Mouse (Mus musculus) left cerebral cortex, postnatal 14 days (tissue): ENCODE results near the gene Il1r1. TPM values are rescaled to one million over a fixed set of nuclear protein-coding genes. Genes with fewer than 3 reads are reported as not detected.

Experiments
- DNase-seq, 2 experiments: peaks; one replicate each; pipeline ENCODE4 v3.0.0; 2021 to 2022; ENCODE audit warnings: low spot score in 2 of 2, mixed read lengths in 1 of 2
- intact Hi-C: fragments of 180-260 bp; cut with DNase I; formaldehyde crosslinking; loops from one replicate; pipeline ENCODE4 v1.15.1; 2025
- total RNA-seq, 2 experiments: library from RNA; stranded (reverse); gene quantifications; 2 replicates each; pipeline ENCODE4 v1.2.3; 2021

The Il1r1 gene
- total RNA-seq, 2 experiments from 2014 or later = 2.5 to 3.5 TPM

DNA sequence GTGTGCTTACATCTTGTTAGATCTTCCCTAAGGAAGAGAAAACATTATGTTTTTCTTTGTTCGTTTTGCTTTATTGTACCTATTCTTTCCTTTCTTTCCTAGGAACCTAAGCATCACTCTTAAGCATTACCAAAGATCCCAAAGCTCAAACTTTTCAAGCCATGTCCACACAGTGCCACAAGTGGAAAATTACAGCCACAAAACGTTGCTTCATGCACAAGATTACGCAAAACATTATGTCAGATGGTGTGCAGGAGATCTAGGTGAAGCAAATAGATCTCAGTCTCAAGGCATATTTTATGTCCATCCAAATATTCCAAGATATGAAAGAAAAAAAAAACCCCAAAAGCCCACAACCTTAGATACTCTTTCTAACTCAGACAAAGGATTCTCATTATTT is 4.2 kb downstream of the Il1r1 start:
- DNase-seq = no peak
- intact Hi-C loops = no loop called here

- no peak for DNase-seq
- intact Hi-C loops = no loop called here
Observed at GRCm38 (mm10) chr1:40229771-40230280, 4.9 kb downstream of the Il1r1 start.

DNA sequence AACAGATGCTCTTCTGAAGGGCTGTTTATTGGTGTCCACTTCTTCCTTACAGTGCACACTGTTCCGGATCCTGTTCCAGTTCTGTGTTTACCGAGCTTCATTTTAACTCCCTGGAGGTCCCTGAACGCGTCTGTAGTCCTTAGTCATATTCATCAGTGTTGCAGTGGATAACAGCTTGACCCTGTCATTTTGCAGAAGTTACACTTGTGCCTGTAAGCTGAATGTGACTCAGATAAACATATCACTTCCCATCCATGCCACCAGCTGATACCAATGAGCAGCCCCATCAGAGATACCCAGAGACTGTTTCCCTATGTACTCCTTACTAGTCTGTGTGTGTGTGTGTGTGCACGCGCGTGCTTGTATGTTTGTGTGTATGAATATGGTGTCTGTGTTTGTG is 5.5 kb downstream of the Il1r1 start:
- intact Hi-C loops = no loop called here
- no peak for DNase-seq

GRCm38 (mm10) chr1:40231116-40231515 is 6.2 kb downstream of the Il1r1 start:
- intact Hi-C loops = no loop called here
- no peak for DNase-seq

- intact Hi-C loops = no loop called here
- DNase-seq = no peak
Observed at GRCm38 (mm10) chr1:40233217-40233616, 8.3 kb downstream of the Il1r1 start.

- intact Hi-C loops = no loop called here
- DNase-seq = no peak
Observed at GRCm38 (mm10) chr1:40233621-40234020, 8.7 kb downstream of the Il1r1 start.

GRCm38 (mm10) chr1:40235597-40236249 is 10.8 kb downstream of the Il1r1 start:
- DNase-seq = peak; percentile 12 to 26

GRCm38 (mm10) chr1:40236694-40237093 is 11.8 kb downstream of the Il1r1 start:
- intact Hi-C loops = no loop called here
- no peak for DNase-seq

More at GRCm38 (mm10) chr1:40235597-40236249, 10.8 kb downstream of the Il1r1 start:
- intact Hi-C loops = no loop called here

DNA sequence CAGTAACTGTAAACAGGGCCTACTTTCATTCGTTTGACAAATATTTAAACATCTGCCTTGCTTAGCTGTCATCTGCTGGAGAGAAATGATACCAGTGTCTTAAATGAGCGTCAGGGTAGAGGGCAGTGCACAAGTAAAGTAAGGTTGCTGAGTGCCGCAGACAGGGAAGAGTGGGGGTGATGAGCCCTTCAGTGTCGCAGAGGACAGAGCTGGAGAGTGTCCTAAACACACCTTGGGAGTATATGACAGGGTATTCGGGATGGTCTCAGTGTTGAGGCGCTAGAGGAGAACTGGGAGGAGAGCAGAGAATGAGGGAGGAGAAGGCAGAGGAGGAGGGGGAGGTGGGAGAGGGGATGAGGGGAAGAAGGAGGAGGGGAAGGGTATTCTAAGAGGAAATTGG is 12.2 kb downstream of the Il1r1 start:
- intact Hi-C loops = no loop called here
- no peak for DNase-seq

DNA sequence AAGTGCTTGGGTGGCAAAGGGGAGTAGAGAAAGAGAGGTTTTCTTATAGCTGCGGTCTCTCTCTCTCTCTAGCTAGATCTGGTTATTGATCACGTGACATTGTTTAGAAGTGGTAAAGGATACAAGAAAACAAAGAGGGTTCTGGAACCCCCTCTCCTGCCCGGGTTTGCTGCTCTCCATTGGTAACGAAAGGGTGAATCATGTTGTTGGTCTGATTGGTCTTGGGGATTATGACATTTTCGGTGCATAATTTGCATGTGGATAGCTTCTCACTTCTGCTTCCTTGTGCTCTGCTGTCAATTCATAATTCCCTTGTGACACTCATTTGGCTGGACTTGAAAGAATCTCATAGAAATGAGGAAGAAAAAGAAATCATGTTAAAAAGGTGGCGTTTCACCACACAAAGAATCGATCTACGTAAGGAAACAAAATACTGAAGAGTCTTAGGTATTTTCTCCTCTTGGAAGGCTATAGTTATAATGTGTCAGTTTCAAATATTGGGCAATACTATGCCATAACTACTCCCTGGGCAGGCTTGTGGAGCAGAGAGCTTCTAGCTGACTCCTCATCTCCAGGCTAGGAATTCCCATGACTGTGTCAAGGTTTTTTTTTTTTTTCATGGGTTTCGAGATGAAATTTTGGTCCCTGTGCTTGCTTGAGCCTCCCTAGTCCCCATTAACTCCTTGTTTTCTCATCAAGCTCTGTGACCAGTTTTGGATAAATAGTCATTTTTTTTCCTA is 15.6 kb downstream of the Il1r1 start:
- no peak for DNase-seq

GRCm38 (mm10) chr1:40242717-40243116 is 17.8 kb downstream of the Il1r1 start:
- DNase-seq = no peak
- intact Hi-C loops = no loop called here

More for the DNA sequence above, 15.6 kb downstream of the Il1r1 start:
- intact Hi-C loops = no loop called here

DNA sequence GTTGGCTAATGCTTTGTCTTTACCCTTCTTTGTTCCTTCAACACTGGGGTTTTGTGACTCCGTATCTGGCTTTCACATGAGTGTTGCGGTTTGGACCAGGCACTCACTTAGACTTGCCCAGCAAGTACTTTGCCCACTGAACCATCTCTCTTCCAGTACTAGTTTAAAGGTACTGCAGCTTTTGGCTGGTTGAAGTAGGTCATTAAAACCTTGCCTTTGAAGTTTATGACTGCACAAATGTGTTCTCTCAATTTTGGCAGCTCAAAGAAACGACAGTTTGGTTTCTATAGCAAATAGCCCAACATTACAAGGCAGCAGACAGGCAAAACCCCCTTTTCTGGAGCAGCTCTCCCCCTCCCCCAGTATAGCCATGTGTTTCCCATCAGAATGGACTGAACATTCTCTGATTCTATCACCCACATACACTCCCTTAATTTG is 18.7 kb downstream of the Il1r1 start:
- intact Hi-C loops = no loop called here
- DNase-seq = no peak

DNA sequence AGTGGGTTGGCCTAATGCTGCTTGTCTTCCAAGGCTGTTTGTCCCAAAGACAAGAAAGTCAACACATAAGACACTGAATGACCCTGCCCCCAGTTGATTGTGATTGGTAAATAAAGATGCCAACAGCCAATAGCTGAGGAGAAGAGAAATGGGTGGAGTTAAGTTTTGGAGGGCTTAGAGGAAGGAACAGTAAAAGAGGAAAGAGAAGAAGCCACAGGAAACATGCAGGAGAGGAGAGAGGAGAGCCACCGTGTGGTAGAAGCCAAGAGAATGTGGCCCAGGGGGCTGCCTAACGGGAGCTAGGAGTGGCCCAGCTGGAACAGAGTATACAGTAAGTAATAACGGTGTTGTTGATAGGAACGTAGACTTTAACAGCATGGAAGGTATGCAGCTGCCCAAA is 25.5 kb downstream of the Il1r1 start:
- intact Hi-C loops = loop anchor here (10.0 kb wide), 1 partner anchor 136 kb away; no protein-coding TSS in a partner anchor
- DNase-seq = no peak

DNA sequence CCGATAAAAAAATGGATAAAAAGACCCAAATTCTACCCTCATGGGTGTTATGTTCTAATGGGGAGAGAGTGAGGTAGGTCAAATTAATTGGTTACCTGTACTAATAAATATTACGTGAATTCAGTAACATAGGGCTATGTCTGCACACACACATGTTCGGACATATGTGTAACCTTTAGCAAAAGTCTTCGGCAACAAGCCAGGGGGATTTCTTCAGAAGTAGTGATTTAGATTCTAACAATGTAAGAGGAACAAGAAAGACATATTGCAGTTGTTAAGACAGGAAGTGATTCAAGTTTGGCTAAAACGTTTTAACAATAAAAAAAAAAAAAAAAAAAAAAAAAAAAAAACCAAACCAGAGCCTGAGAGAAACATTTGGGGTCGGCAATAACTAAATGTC is 27.6 kb downstream of the Il1r1 start:
- DNase-seq = no peak

GRCm38 (mm10) chr1:40253940-40254339 is 29.1 kb downstream of the Il1r1 start:
- DNase-seq = no peak
- intact Hi-C loops = loop anchor here (10.0 kb wide), 1 partner anchor 139 kb away; no protein-coding TSS in a partner anchor

More for the DNA sequence above, 27.6 kb downstream of the Il1r1 start:
- intact Hi-C loops = loop anchor here (10.0 kb wide), 1 partner anchor 138 kb away; no protein-coding TSS in a partner anchor

- DNase-seq = no peak
- intact Hi-C loops = loop anchor here (10.0 kb wide), 1 partner anchor 140 kb away; no protein-coding TSS in a partner anchor
Observed at GRCm38 (mm10) chr1:40254347-40255057, 29.6 kb downstream of the Il1r1 start.

DNA sequence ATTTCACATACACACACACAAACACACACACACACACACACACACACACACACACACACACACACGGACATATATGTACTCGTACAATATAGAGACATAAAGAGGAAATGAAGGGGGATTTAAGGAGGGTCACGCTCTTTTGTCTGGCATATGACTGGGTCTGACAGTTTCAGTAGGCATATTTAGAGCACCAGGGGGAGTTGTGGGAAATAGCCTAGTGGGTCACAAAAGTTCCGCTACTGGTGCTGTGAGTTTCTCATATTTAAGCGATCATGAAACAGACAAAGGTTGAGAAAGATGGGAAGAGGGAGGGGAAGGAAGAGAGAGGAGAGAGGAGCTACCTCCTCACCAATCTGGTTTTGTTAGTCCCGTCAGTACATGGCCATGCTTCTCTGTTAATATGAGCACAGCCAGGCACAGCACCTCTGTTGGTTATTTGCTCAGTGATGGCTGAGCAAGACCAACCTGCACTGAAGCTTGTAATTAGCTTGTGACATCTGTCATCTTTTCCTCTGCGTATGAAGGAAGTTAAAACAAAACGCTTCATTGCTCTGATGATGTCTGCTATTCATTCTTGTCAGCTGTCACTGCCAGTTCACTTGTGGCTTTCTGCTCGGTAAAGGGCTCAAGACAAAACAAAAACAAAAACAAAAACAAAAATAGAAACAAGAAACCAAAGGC is 37.7 kb downstream of the Il1r1 start:
- intact Hi-C loops = no loop called here
- DNase-seq = no peak

- intact Hi-C loops = no loop called here
- no peak for DNase-seq
Observed at GRCm38 (mm10) chr1:40263122-40263498, 38.2 kb downstream of the Il1r1 start.

GRCm38 (mm10) chr1:40263679-40264078 is 38.8 kb downstream of the Il1r1 start:
- intact Hi-C loops = no loop called here
- DNase-seq = no peak
